8 mouse cellular contexts compared by ENCODE assay signal in genomic region chr12:84132265-84132664, GRCm38 (mm10). TPM values are rescaled to one million over a fixed set of nuclear protein-coding genes. Genes with fewer than 3 reads are reported as not detected.
DNase-seq lines count a peak whose midpoint lies in the region; ATAC-seq lines count a peak whose summit lies in the region.

No protein-coding gene starts in this region.

- no peak overlapping the region for H3K9ac ChIP-seq in intestine, embryonic 14.5 days (ENCODE audit: low read length)
- H3K9ac ChIP-seq in intestine, embryonic 16.5 days (ENCODE audit: low read depth, low read length): no peak overlapping the region

- 68% methylated on average over 3 of the region's 3 CpGs for WGBS in intestine, embryonic 14.5 days
- 58% methylated on average over 3 of the region's 3 CpGs for WGBS in intestine, embryonic 16.5 days

- no peaks in the 10 kb centered on the region for H3K27me3 ChIP-seq in intestine, embryonic 14.5 days (replicated peaks; ENCODE audit: control insufficient read depth, insufficient read depth, low read length)
- no peaks in the 10 kb centered on the region for H3K27me3 ChIP-seq in intestine, embryonic 16.5 days (replicated peaks; ENCODE audit: control insufficient read depth, insufficient read depth, low read length)

- DNase-seq in intestine, embryonic 14.5 days (ENCODE audit: low spot score): peak; percentile 64
- peak; percentile 18 for DNase-seq in CD4-positive helper T cell, adult 2 months (ENCODE audit: low read depth, low spot score)
- peak; percentile 81 for DNase-seq in ZHBTc4 (ENCODE audit: low read depth, low spot score)
- peak; percentile 25 for DNase-seq in lung, postnatal 25 days (ENCODE audit: low spot score)
- DNase-seq in right cerebral cortex, adult 18-20 months: no peak
- no peak for DNase-seq in ovary, adult 18-20 months (ENCODE audit: low spot score)
- DNase-seq in Muller cell, postnatal 12 days (ENCODE audit: inconsistent ontology term): no peak

- no peak overlapping the region for H3K27ac ChIP-seq in intestine, embryonic 14.5 days (ENCODE audit: low read depth)
- no peak overlapping the region for H3K27ac ChIP-seq in intestine, embryonic 16.5 days (ENCODE audit: low read length)

- no peak overlapping the region for H3K4me3 ChIP-seq in intestine, embryonic 14.5 days (ENCODE audit: low read depth, low read length)
- no peak overlapping the region for H3K4me3 ChIP-seq in intestine, embryonic 16.5 days (ENCODE audit: low read length)

- ATAC-seq in intestine, embryonic 14.5 days (replicated peaks; ENCODE audit: low FRiP score, low TSS enrichment, low read depth): no peak
- ATAC-seq in intestine, embryonic 16.5 days: no peak

- peaks cover 36% of the 10 kb centered on the region for H3K36me3 ChIP-seq in intestine, embryonic 14.5 days (ENCODE audit: control insufficient read depth, insufficient read depth, low read length)
- H3K36me3 ChIP-seq in intestine, embryonic 16.5 days (ENCODE audit: control insufficient read depth, insufficient read depth, low read length): no peaks in the 10 kb centered on the region; the same call in 1 of the 2 replicates

- no peaks in the 10 kb centered on the region for H3K9me3 ChIP-seq in intestine, embryonic 14.5 days (ENCODE audit: control insufficient read depth, low read length)
- H3K9me3 ChIP-seq in intestine, embryonic 16.5 days (ENCODE audit: control insufficient read depth, low read length): no peaks in the 10 kb centered on the region

- no peak overlapping the region for H3K4me2 ChIP-seq in intestine, embryonic 14.5 days (ENCODE audit: low read length)
- H3K4me2 ChIP-seq in intestine, embryonic 16.5 days (ENCODE audit: low read depth, low read length): no peak overlapping the region

- no peaks in the 10 kb centered on the region for H3K4me1 ChIP-seq in intestine, embryonic 14.5 days (replicated peaks; ENCODE audit: control insufficient read depth, insufficient read depth, low read length)
- no peaks in the 10 kb centered on the region for H3K4me1 ChIP-seq in intestine, embryonic 16.5 days (ENCODE audit: control insufficient read depth, insufficient read depth, low read length)

RNA-seq across cellular contexts. Expression of gene Pnma1, which starts 16.0 kb away (rescaled TPM):
- 0.56 and 0.84 TPM in 2 replicates for polyA plus RNA-seq in intestine, embryonic 14.5 days (2014; fragmentation: Nextera tagmentation; extraction: Ambion mirVana)
- polyA plus RNA-seq in intestine, embryonic 16.5 days (2015; fragmentation: Nextera tagmentation; extraction: Ambion mirVana): 0.34 and 0.67 TPM in 2 replicates

RNA-seq across cellular contexts. Expression of gene Dnal1, which starts 18.1 kb away (rescaled TPM):
- 2.8 and 3.5 TPM in 2 replicates for polyA plus RNA-seq in intestine, embryonic 14.5 days (2014; fragmentation: Nextera tagmentation; extraction: Ambion mirVana)
- polyA plus RNA-seq in intestine, embryonic 16.5 days (2015; fragmentation: Nextera tagmentation; extraction: Ambion mirVana): 2.4 and 3.4 TPM in 2 replicates

RNA-seq across cellular contexts. Expression of gene Acot6, which starts 31.8 kb away (rescaled TPM):
- polyA plus RNA-seq in intestine, embryonic 14.5 days (2014; fragmentation: Nextera tagmentation; extraction: Ambion mirVana): 1.5 and 2.2 TPM in 2 replicates
- polyA plus RNA-seq in intestine, embryonic 16.5 days (2015; fragmentation: Nextera tagmentation; extraction: Ambion mirVana): 2.5 and 3.2 TPM in 2 replicates

Comparison
In these comparisons a context has a peak if more than half of its experiments do, and no peak if none do; other contexts are left out.
1. DNase-seq: peak in intestine, embryonic 14.5 days (single experiment), CD4-positive helper T cell, adult 2 months (single experiment), ZHBTc4 (single experiment) and lung, postnatal 25 days (single experiment); none in right cerebral cortex, adult 18-20 months (single experiment), ovary, adult 18-20 months (single experiment) and Muller cell, postnatal 12 days (single experiment).